Mouse (Mus musculus): ENCODE data around the gene Bend5. TPM values are rescaled to one million over a fixed set of nuclear protein-coding genes. Genes with fewer than 3 reads are reported as not detected.
A peak's percentile ranks its signal among the peaks of the same experiment; 100 is the strongest.

The Bend5 gene
- polyA plus RNA-seq, 1 experiment from 2014 or later = 55.2 TPM

DNA sequence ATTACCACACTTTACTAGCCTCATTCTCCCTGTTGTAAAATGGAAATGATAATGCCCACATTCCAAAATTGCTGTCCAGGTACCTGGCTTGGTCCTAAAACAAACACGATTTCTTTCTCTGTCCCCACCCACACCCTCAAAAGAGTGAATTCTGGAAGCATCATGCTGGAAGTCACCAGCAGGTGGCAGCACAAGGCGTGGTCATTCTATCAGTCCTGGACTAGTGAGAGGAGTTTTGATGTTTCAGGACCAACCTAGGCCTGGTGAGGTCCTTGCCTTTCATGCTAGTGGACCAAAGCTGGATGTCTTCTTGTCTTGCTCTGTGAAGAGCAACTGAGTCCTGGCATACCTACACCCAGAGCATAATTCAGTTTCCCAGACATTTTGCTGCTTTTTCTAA, 81.1 kb downstream of the Bend5 start:
- H3K36me3 ChIP-seq (ENCODE audit: poor library complexity, severe bottlenecking) = no peaks in the 10 kb centered on the region
- H3K4me3 ChIP-seq = no peak overlapping the region
- no peak overlapping the region for H3K27ac ChIP-seq
- no peaks in the 10 kb centered on the region for H3K9me3 ChIP-seq (replicated peaks)
- H3K27me3 ChIP-seq = 0 out of 2 replicates have a peak, but pooled peaks cover 3% of the 10 kb centered on the region
- H3K9ac ChIP-seq = no peak overlapping the region
- ATAC-seq = peak; percentile 68; the same call in 1 of the 2 replicates
- WGBS = 7% methylated on average over 2 of the region's 2 CpGs
- no peak overlapping the region for H3K4me2 ChIP-seq
- no peaks in the 10 kb centered on the region for H3K4me1 ChIP-seq

- Histone ChIP-seq H3K27me3 (0 out of 2 replicates have a peak, but pooled peaks cover 3% of the 10 kb centered on the region), H3K4me2 (no peak overlapping the region), H3K27ac (no peak overlapping the region), H3K9ac (no peak overlapping the region), H3K4me1 (no peaks in the 10 kb centered on the region), H3K9me3 (replicated peaks) (no peaks in the 10 kb centered on the region), H3K4me3 (no peak overlapping the region), H3K36me3 (ENCODE audit: poor library complexity, severe bottlenecking) (no peaks in the 10 kb centered on the region)
- WGBS = 70% methylated on average over 3 of the region's 3 CpGs
- no peak for ATAC-seq
These were observed 83.9 kb downstream of the Bend5 start for GRCm38 (mm10) chr4:111498751-111499150.

GRCm38 (mm10) chr4:111501441-111501840, 86.6 kb downstream of the Bend5 start:
- Histone ChIP-seq H3K27ac (no peak overlapping the region), H3K27me3 (no peaks in the 10 kb centered on the region), H3K9ac (no peak overlapping the region), H3K4me3 (no peak overlapping the region), H3K4me1 (no peaks in the 10 kb centered on the region), H3K36me3 (ENCODE audit: poor library complexity, severe bottlenecking) (no peaks in the 10 kb centered on the region), H3K9me3 (replicated peaks) (no peaks in the 10 kb centered on the region), H3K4me2 (no peak overlapping the region)
- ATAC-seq = no peak
- 81% methylated on average over 1 of the region's 1 CpGs for WGBS

DNA sequence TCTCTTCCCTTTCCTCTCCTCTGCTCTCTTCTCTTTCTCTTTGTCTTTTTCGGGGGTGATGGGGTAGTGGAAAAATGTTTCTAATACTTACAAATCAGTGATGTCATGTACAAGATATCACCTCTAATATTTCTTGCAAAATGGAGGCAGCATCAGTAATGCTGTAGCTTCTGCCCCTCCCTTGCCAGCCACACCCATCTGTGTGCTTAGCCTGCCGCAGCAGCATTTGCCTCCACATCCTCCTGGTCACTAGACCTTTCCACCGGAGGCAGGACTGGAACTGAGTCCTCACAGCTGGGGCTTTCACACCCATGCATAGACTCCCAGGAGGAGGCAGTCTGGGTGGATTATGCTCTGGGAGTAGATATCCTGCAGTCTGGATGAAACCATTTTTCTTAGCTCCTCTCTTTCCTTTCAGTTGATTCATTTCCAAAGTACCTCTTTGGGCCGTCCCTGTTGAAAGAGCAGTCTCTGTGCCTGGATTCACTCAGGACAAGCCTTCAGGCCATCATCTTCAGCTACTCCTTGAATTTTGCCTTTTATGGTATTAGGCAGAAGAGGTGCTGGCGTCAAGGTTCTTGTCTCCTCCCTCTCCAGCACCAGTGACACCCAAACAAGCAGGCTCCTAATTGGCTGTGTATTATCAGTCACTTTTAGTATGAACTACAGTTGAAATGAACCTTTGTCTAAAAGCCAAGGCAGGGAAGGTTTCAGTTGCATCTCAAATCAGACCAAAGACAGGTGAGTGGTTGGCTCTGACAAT, 88.3 kb downstream of the Bend5 start:
- no peaks in the 10 kb centered on the region for H3K9me3 ChIP-seq (replicated peaks)
- no peaks in the 10 kb centered on the region for H3K36me3 ChIP-seq (ENCODE audit: poor library complexity, severe bottlenecking)
- H3K4me2 ChIP-seq = no peak overlapping the region
- H3K4me1 ChIP-seq = no peaks in the 10 kb centered on the region
- ATAC-seq = no peak
- H3K4me3 ChIP-seq = no peak overlapping the region
- H3K27me3 ChIP-seq = no peaks in the 10 kb centered on the region
- 83% methylated on average over 5 of the region's 5 CpGs for whole genome bisulfite sequencing
- H3K27ac ChIP-seq = no peak overlapping the region
- H3K9ac ChIP-seq = no peak overlapping the region

DNA sequence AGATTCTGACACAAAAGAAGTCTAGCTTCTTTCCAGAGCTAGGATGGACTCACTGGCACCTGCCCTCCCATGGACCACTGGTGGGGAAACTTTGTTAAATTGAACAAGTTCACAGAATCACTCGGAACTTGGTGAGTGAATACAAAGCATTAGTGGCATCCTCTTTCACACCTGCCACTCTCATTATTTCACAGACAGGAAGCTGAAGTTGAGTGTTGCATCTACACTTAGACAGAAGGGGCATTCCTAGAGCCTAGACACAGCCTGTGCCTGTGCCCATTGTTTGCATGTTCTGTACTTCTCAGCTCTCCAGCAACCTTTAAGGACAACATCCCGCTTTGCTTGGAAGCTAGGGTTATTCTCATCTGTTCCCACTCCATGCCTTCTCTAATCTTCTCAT, 90.1 kb downstream of the Bend5 start:
- 93% methylated on average over 2 of the region's 2 CpGs for WGBS
- Histone ChIP-seq H3K9me3 (replicated peaks) (no peaks in the 10 kb centered on the region), H3K9ac (no peak overlapping the region), H3K4me1 (no peaks in the 10 kb centered on the region), H3K27me3 (no peaks in the 10 kb centered on the region), H3K4me2 (no peak overlapping the region), H3K4me3 (no peak overlapping the region), H3K27ac (no peak overlapping the region), H3K36me3 (ENCODE audit: poor library complexity, severe bottlenecking) (no peaks in the 10 kb centered on the region)
- no peak for ATAC-seq
